Mouse (Mus musculus) T-cell, adult 2 months (primary cell): ENCODE measurements around the gene Cacna1i.

Experiments used
- DNase-seq: peaks from one replicate; pipeline ENCODE4 v3.0.0; 2022; ENCODE audit warnings: low spot score

The Cacna1i gene

DNA sequence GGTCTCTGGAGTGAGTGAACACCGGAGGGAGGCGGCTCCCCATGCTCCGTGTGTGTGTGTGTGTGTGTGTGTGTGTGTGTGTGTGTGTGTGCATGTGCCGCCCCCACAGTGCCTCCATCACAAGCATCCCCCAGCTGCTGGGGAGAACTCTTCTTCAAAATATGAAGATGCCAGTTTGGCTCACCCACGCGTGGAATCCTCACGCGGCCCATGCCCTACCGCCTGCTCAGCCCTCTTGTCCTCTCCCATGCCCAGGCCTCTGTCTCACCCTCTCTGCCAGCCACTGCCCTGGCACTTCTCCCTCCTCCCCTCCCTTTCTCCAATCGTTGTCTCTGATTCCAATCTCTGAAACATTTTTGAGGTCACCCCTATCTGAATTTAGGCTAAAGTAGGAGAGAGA lies 47.7 kb downstream of the Cacna1i start:
- no peak for DNase-seq

DNA sequence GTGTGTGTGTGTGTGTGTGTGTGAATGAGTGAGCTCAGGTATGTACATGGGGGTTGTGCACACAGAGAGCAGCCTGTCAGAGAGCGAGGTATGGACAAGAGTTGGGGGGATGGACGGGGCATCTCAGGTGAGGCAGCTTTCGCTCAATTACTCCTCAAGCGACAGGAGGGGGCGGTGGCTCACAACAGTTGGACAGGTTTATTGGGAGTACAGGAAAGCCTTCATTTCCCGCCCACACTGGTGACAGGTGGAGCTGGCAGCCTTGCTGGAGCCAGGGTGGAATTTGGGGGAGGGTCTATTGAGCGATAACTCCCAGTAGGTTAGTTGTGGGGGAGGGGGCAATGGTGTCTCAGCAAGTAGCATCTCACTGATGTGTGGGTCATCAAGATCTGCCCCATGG lies 48.2 kb downstream of the Cacna1i start:
- DNase-seq = no peak

DNA sequence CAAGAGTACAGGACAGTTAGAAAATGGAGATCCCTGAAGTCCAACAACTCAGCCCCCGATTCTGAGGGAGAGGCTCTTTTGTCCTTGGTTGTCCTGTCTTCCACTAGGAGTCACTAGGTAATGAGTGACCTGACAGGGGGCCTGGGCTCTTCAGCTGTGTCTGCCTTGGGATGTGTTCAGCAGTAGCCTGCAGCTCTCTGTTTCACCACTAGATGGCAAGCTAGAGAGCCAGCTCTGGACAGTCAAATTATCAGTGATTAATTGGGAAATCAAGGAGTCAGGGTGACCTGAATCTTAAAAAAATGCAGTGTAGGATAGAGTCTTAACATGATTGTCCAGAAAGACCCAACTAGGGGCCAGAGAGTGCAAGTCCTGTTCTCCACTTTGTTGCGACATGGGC lies 53.3 kb downstream of the Cacna1i start:
- peak; percentile 34 for DNase-seq

DNA sequence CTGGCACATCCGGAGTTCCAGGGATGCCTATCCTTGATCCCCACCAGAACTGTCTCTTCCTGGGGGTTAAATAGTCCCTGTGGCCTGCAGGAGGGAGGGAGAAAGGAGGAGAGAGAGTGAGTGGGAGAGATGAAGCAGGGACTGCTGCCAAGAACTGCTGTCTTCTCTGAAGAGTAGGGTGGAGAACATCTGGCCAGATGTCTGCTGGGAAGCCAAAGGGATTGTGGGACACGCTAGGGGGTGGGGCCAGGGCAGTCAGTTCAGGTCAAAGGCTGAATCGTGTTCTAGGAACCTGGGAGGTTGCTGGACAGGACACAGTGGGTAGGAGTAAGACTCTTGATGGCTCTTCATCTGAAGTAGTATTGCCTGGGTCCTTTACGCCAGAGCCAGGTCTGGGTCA lies 55.4 kb downstream of the Cacna1i start:
- no peak for DNase-seq

DNA sequence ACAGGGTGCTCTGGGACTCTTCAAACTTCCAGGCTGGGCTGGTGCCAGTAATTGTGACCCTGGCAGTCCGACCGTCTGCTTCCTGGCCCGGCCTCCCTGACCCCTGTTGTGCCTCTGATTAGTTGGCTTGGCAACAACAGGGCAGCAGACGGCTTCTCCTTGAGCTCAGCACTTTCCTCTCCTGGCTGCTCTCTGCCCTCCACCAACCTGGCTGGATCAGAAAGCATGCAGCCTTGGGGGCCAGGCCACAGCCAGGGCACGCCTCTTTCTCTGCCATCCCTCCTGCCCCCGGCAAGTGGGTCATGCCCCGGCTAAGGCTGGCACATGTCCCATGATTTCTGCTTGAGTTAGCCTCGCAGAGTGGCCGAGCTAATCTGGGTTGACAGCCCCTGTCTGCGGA lies 56.0 kb downstream of the Cacna1i start:
- no peak for DNase-seq

DNA sequence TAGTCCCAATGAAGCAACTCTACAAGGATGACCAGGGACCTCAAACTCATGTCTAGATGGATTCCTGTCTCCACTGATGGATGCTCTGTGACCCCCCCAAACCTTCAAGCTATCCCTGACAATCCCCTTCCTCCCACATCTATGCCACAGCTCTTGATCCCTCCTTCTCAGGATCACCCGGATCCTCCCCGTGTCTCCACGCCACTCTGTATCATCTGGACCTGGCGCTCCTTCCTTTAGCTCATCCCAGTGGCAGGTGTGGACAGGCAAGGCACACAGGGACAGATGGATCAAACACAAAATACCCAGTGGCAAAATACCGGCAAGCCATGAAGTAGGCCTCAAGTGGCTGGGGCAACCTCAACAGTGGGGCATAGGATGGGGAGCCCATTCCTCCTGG lies 56.7 kb downstream of the Cacna1i start:
- no peak for DNase-seq

DNA sequence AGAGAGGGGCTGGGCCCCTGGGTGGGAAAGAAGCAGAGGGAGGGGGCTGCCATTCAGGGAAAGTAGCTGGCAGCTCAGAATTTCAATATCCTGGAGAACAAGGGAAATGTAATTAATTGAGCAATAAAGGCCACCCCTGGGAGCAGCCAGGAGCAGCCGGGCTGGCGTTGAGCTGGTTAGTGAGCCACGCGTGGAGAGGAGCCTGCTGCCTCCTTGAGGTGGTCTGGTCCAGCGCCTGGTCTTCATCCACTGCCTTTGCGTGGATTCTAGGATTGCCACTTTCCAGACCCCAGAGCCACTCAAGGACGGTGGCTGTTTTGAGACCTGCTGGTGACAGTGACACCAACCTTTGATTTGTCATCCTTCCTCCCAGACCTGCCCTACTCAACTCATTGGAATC lies 59.5 kb downstream of the Cacna1i start:
- DNase-seq = no peak

DNA sequence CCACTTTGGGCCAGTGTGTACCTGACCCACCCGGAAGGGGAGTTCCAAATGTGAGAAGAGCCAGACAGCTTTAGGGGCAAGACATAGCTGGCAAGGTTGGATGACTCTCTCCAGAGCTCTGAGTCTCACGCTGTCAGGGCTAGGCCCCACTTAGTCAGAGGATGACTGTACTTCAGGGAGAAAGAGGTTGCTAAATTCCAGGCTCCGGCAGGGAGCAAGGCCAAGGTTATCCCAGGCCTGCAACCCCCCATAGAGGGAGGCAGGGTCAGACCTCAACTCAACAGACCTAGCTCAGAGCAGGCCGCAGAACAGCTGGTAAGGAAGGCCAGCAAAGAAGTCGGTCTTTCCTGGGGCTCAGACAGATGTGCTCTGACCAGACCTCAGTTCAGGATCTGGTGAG lies 63.4 kb downstream of the Cacna1i start:
- DNase-seq = no peak

- DNase-seq = no peak
Observed at GRCm38 (mm10) chr15:80358798-80359197, 71.8 kb downstream of the Cacna1i start.

DNA sequence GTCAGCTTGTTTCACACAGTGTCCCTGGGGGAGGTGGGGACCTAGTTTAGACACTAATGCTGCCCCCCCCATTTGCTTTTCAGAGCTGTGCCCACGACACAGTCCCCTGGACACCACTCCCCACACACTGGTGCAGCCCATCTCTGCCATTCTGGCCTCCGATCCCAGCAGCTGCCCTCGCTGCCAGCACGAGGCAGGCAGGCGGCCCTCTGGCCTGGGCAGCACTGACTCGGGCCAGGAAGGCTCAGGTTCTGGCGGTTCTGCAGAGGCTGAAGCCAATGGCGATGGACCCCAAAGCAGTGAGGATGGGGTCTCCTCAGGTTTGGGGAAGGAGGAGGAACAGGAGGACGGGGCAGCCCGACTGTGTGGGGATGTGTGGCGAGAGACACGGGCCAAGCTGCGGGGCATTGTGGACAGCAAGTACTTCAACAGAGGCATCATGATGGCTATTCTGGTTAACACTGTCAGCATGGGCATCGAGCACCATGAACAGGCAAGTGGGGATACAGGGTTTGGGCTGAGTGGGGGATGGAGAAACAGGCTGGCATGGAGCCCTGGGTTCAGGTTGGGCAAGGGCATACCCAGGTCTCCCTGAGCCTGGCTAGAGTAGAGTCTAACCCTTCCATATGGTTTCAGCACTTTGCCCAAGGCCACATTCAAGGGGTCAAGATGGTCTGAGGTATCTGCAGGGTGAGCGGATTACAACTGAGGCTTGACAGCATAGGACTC lies 74.9 kb downstream of the Cacna1i start:
- no peak for DNase-seq

DNA sequence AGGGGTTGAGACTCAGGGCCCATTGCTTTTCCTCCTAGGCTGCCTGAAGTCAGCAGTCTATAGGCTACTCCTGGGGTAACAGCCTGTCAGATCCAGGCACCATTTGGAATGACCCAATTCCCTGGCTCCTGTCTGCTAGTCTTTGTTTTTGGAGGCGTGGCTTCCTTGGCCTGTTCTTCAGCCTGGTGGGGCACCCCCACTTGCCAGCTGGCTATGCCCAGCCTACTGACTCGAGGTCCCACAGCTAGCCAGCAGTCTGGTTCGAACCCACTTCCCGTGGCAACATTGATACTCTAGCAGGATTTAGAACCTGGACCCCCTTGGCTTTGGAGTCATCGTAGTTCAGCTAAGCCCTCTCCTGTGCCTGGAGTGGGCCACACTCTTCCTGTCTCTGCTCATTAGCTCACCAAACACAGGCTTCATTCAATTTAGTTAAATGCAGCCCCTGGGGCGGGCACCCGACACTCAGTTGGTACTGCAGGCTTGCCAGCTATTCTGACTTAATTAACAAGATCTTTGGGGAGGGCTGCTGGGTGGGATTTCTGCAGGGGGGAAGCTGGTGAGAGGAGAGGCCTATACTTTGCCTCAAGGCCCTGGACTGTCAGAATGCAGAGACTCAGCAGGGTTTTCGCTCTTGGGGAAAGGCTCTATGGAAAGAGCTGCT lies 75.6 kb downstream of the Cacna1i start:
- no peak for DNase-seq

- DNase-seq = no peak
Observed at GRCm38 (mm10) chr15:80363821-80364715, 77.0 kb downstream of the Cacna1i start.

DNA sequence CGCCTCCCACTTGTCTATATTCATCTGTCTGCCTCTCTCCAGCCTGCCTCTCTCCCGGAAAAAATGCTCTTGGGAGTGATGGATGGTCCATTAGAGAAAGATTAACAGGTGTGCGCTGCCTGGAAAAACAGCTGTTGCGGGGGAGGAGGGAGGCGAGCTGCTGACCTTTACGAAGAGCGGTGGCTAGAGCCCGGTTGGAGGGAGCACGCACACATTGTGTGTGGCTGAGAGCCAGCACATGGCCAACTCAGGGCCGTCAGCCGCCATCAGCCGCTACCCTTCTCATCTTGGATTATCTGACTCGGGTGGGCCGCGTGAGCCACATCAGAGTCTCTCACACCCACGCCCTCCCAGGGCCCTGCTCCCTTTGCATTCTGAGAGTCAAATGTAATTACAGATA lies 79.9 kb downstream of the Cacna1i start:
- DNase-seq = no peak

DNA sequence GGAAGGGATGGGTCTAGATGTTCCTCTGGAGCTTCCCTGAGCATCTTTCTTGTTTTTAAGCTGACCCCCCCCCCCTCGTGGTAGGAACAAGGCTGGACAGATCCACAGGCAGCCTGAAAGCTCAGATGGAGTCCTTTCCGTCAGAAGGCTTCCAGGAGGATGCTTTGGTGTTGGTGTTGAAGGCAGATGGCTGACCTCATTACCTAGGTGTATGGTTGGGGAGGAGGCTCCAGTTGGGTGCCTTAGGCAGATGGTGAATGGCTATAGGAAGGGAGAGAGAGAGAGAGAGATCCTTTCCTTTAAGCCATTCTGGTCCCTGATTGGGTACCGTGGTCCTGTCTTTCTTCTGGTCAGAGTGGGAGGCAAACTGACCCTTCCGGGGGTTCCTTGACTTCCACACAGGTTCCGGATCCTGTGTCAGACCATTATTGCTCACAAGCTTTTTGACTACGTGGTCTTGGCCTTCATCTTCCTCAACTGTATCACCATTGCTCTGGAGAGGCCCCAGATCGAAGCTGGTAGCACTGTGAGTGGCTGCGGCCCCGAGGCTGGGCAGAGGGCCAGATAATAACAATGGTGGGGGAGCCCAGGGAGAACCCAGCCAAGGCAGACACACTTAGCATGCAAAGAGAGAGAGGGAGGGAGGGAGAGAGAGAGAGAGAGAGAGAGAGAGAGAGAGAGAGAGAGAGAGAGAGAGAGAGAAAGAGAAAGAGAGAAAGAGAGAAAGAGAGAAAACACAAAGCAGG lies 86.4 kb downstream of the Cacna1i start:
- DNase-seq = no peak

- DNase-seq = no peak
Observed at GRCm38 (mm10) chr15:80374854-80375253, 87.8 kb downstream of the Cacna1i start.

DNA sequence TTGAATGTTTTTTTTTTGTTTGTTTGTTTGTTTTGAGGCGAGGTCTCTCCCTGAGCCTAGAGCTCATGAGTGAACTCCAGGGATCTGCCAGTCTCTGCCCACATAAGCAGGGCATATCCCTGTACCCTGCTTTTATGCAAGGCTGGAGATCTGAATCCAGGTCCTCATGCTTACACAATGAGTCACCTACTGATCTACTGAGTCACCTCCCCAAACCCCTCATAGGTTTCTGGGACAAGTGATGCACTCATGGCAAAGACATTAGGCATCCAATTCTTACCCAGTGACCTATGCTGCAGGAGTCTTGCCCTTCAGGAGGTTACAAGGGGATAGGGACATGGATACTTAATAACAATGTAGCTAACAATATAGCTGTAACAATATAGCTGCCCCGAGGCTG lies 100.1 kb downstream of the Cacna1i start:
- no peak for DNase-seq

GRCm38 (mm10) chr15:80391791-80392190 lies 104.8 kb downstream of the Cacna1i start:
- DNase-seq = no peak

GRCm38 (mm10) chr15:80395035-80395434 lies 108.0 kb downstream of the Cacna1i start:
- no peak for DNase-seq

DNA sequence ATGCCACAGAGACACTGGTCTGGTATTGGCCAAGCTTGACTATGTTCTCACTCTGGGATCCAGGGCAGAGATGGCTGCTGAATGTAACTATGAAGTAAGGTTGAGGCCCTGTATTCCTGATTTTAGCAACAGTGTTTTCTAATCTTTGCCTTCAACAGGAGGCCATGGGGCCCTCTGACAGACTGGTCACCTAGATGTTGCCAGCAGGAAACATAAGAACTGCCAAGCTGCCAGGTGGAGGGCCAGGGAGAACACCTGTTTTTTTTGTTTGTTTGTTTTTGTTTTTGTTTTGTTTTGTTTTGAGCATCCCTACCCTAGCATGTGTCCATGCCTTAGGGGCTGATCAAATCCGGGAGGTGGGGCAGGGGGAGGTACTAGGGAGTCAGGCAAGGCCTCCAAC lies 112.4 kb downstream of the Cacna1i start:
- DNase-seq = no peak

DNA sequence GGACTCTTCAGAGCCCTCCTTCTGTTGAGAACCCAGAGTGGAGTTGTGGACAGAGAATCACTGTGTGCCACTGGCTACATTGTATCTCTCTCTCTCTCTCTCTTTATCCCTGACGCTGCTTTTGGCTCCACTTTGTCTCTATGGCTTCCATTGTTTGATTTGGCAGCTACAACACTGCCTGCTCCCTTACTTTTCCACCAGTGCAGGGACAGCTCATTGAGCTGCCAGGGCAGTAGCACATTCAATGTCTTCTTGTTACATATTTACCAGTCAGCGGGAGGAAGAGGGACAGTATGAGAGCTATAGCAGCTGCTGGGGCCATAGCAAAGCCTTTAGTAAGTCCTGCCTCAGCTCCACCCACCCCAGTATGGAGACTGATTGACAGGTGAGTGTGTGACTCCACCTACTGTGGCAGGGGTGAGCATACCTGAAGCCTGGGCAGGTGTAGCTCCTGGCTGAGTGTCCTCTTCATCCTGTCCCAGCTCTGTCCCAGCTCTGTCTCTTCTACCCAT lies 114.4 kb downstream of the Cacna1i start:
- no peak for DNase-seq

DNA sequence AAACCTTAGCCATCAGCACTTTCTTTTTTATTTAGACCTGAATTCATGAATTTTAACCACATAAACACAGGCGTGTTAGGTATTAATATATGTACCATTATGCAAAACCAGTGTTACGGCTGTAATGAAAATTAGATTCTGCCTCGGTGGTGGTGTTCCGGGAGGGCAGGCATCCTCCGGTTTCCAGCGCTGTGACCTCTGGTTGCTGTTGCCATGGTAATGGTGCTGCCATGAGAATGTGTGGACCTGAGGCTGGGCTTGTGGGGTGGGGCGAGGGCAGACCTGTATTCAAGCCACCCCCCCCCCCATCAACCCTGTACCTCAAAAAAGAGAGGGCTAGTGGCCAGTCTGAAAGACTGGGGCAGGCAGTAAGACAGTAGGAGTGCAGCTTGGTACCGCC lies 114.9 kb downstream of the Cacna1i start:
- no peak for DNase-seq

- DNase-seq = no peak
Observed at GRCm38 (mm10) chr15:80407873-80408272, 120.8 kb downstream of the Cacna1i start.
